Mouse (Mus musculus) G1E (cell line): ENCODE measurements around the gene Lrrc2.

ENCODE experiments used
- CTCF ChIP-seq: IDR thresholded peaks from 2 replicates; pipeline ENCODE4 v1.5.1; 2012; ENCODE audit warnings: low read depth, low read length, inconsistent platforms, mixed read lengths
- POLR2AphosphoS5 ChIP-seq: IDR thresholded peaks from 2 replicates; pipeline ENCODE4 v1.6.1; 2012; ENCODE audit warnings: low read depth, low read length, inconsistent platforms; ENCODE audit not compliant: insufficient replicate concordance
- TAL1 ChIP-seq: conservative IDR thresholded peaks from 2 replicates; pipeline ENCODE4 v1.6.1; 2012; ENCODE audit warnings: low read depth, low read length, inconsistent platforms, mixed read lengths

GRCm38 (mm10) chr9:110933850-110934437 is 17.4 kb upstream of the Lrrc2 start:
- TF ChIP-seq TAL1 (no peak), CTCF (no peak), POLR2AphosphoS5 (no peak)
